Mouse (Mus musculus): ENCODE results near the gene Hhex. TPM values are rescaled to one million over a fixed set of nuclear protein-coding genes. Genes with fewer than 3 reads are reported as not detected.

Gene Hhex
- polyA plus RNA-seq, 1 experiment from 2014 or later, result 5.1 TPM

Other genes with a start within 250 kb of the Hhex start
- 101 and 103 TPM in 2 replicates for gene March5, start 227.3 kb upstream of the Hhex start, polyA plus RNA-seq (2015; fragmentation: Nextera tagmentation; extraction: Ambion mirVana)
- gene Cpeb3, start 226.2 kb upstream of the Hhex start, polyA plus RNA-seq (2015; fragmentation: Nextera tagmentation; extraction: Ambion mirVana), result 14.1 and 15.1 TPM in 2 replicates
- 37.8 and 39.0 TPM in 2 replicates for gene Ide, start 97.0 kb upstream of the Hhex start, polyA plus RNA-seq (2015; fragmentation: Nextera tagmentation; extraction: Ambion mirVana)
- 8.4 and 11.3 TPM in 2 replicates for gene Kif11, start 58.4 kb upstream of the Hhex start, polyA plus RNA-seq (2015; fragmentation: Nextera tagmentation; extraction: Ambion mirVana)
- gene Exoc6, start 115.6 kb downstream of the Hhex start, polyA plus RNA-seq (2015; fragmentation: Nextera tagmentation; extraction: Ambion mirVana), result 19.6 and 22.1 TPM in 2 replicates

Data from midbrain, embryonic 15.5 days (tissue).